Mouse (Mus musculus) T-helper 2 cell (primary cell): ENCODE measurements around the gene Ezr.

Experiments
- in situ Hi-C: fragments of 300-600 bp; cut with MboI, MseI; formaldehyde crosslinking; loops from one replicate; pipeline ENCODE4 v1.15.1; 2025; ENCODE audit warnings: high pct_unique_total_duplicates

The Ezr gene

DNA sequence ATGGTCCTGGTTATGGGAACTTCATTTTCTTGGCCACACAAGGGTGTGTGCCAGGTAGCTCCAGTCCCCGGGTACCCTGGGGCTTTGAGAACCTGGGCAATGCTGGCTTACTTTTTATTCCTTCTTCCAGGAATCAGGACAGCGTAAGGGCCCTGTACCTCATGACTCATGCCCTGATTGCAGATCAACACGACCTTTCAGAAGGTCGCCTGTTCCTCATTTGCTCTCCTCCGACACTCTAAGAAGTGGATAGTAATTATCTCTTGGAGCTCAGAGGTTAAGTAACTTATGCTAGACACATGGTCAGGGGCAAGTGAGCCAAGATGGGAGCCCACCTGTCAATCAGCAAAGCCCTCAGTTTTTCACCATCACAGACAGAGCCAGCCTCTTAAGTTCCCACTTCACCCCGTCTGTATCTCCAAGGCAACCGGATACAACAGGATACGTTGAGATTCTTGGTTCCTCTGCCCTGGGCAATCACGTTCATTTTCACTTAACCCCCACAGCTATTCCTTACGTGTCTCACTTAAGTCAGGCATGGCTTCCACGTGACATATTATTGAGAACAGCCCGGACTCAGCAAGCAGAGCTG is 11.7 kb upstream of the Ezr start:
- in situ Hi-C loops = no loop called here

DNA sequence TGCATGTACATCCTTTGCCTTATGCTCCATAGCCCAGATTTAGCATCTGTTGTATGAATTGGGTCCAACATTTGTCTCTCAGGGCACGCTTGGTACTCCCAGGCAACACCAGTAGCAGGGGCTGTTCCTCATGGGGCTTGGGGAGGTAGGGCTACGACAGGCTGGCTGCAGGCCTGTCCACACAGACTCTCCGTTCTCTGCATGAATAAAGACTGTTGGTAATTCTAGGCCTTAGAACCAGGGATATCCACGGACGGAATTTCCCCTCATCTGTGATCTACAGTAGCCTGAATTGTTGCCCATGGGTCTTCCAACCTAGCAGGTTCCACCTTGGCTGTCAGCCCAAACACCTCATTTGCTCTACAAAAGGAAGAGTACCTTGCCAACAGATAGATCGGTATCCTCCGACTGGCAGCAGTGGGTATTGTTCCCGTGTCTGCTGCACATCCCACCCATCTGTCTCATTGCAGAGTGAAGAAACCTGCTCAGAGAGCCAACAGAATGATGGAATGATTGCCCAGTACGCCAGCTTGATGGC is 7.1 kb upstream of the Ezr start:
- in situ Hi-C loops = no loop called here

GRCm38 (mm10) chr17:6789103-6789502 is 6.5 kb upstream of the Ezr start:
- in situ Hi-C loops = no loop called here

- in situ Hi-C loops = no loop called here
Observed at GRCm38 (mm10) chr17:6787241-6787640, 4.7 kb upstream of the Ezr start.

- in situ Hi-C loops = loop anchor here (5.0 kb wide), 1 partner anchor 43 kb away; no protein-coding TSS in a partner anchor
Observed at GRCm38 (mm10) chr17:6783756-6784357, 1.3 kb upstream of the Ezr start.

GRCm38 (mm10) chr17:6783006-6783661 is 550 bp upstream of the Ezr start:
- in situ Hi-C loops = loop anchor here (5.0 kb wide), 1 partner anchor 44 kb away; no protein-coding TSS in a partner anchor

DNA sequence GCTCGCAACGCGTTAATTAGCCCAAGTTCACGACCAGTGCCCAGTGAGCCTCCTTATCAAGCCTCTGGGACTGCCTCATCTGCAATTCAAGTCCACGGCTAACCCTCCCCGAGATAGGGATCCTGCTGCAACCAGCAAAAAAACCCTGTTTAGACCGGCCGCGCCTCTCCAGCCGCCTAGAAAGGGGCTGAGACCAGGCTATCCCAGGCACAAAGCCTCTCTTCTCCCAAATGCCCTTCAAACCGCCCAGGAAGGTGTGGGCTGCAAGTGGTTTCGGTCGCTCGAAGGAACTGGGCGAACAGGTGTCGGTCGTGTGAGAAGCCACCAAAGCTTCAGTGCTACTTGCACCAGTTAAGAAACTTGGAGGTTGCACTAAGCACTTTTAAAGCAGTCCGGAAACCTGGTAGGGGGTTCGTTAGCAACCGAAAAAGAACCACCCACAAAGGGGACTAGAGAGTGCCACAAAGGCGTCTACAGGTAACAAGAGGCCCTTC is 504 bp downstream of the Ezr start:
- in situ Hi-C loops = loop anchor here (5.0 kb wide), 1 partner anchor 45 kb away; no protein-coding TSS in a partner anchor

GRCm38 (mm10) chr17:6781273-6781672 is 1.3 kb downstream of the Ezr start:
- in situ Hi-C loops = loop anchor here (5.0 kb wide), 1 partner anchor 46 kb away; no protein-coding TSS in a partner anchor

- in situ Hi-C loops = loop anchor here (5.0 kb wide), 1 partner anchor 47 kb away; no protein-coding TSS in a partner anchor
Observed at GRCm38 (mm10) chr17:6780521-6781115, 2.0 kb downstream of the Ezr start.

DNA sequence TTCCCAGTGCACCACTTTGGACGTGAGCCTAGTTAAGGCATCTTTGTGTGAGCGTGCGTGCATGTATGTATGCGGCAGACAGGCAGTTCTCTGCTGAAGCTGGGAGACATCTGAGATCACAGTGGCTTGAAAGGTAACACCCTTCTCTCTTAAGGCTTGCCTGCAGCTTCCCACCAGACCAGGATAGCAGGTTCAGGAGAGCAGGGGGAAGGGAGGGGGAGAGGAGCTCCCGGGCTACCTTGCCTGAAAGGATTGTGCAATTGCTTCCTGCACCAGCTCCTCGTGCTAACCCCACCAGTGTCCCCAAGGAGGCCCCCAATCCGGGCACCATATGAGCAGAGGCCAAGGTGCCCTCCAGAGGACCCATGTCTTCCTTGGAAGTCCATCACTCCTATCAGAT is 3.0 kb downstream of the Ezr start:
- in situ Hi-C loops = loop anchor here (5.0 kb wide), 1 partner anchor 48 kb away; no protein-coding TSS in a partner anchor

GRCm38 (mm10) chr17:6778771-6779509 is 3.6 kb downstream of the Ezr start:
- in situ Hi-C loops = no loop called here

GRCm38 (mm10) chr17:6778332-6778683 is 4.3 kb downstream of the Ezr start:
- in situ Hi-C loops = no loop called here

DNA sequence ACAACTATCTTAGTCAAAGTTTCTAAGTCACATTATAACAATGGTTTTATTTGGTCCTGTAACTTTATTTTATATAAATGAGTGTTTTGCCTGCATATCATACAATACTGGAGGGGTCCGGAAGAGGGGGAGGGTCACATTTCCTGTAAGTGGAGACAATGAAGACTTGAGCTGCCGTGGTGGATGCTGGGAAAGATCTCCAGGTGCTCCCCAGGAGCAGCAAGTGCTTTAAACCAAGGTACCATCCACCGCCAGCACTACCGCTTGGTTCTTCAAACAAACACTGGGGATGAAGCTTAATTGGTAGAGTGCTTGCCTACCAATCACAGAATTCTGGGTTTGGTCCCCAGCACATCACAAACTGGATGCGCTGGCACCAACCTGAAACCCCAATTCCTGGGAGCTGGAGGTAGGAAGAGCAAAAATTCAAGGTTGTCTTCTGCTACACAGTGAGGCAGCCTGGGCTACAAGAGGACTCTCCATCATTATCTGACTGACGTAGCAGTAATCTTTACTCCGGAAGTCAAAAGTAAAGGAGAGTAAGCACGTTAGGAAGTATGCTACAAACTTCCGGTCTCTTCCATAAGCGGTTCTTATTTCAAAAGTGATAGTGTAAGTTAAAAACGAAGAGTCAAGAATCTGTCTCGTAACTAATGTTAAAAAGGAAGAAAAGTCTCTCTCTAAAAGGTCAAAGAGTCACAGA is 4.8 kb downstream of the Ezr start:
- in situ Hi-C loops = no loop called here

DNA sequence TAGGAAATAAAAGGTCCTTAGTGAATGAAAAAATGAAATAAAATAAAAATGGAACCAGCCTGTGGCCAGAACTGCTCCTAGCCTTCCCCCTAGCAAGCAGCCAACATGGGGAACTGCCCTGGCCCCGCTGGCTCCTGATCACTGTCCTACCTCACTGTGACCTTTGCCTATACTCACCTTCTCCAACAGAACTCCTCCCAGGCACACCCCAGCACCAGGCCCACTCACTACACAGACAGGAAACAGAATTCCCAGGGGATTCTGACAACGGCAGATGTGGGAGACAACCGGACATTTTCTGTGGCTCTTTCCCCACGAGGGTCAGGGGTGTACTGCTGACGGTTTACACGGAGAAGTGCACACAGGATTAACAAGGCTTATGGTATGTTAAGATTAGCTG is 5.5 kb downstream of the Ezr start:
- in situ Hi-C loops = no loop called here

DNA sequence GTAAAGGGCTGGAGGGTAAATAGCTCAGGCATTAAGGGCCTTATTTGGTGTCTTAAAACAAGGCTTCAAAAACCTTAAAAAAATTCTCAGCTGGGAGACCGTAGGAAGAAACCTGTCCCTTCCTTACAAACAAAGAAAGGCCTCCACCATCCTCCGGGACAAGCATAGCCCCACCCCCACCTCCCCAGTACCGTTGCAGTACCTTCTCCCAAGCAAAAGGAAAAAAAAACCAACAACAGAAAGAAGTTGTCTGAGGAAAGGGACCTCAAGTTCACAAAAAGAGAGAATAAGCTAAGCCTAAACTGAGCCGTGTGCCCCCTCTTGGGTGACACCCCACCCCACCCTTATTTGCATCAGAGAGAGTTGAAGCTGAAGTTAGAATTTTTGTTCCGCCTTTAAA is 6.0 kb downstream of the Ezr start:
- in situ Hi-C loops = no loop called here

DNA sequence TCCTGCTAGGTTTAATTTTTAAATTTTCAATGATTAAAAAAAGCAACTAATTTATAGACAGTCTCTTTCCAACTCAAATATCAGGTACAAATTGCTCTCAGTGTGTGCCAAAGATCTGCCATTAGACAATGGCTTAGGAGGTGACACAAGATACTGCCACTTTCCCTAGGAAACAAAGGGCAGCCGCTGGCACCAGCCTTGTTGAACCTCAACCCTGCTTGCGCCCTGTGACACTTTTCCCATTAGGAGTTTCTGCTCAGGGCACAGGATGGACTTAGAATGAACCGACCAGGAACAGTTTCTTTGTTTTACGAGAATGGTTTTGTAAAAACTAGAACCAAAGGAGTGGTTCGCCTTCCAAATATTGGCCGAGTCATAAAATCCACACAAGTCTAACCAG is 6.5 kb downstream of the Ezr start:
- in situ Hi-C loops = no loop called here

GRCm38 (mm10) chr17:6775671-6776070 is 6.9 kb downstream of the Ezr start:
- in situ Hi-C loops = no loop called here

DNA sequence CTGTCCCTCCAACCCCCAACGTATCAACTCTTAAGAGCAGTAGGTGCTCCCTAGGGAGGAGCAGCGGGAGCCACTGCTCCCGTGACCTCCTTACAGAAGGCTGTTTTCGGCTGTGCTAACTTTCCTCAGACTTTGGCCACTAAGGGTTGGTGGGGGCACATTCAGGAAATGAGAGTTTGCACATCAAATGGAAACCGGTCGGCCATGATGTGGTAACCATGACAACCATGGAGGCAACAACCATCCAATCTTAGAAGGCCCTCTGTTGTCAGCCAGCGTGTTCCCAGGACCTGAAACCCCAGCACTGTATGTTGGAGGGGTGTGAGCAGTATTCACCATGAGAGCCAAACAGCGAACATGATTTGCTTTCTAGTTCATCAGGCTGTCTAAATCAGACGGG is 7.4 kb downstream of the Ezr start:
- in situ Hi-C loops = no loop called here

- in situ Hi-C loops = no loop called here
Observed at GRCm38 (mm10) chr17:6773249-6773966, 9.2 kb downstream of the Ezr start.

- in situ Hi-C loops = no loop called here
Observed at GRCm38 (mm10) chr17:6772490-6772773, 10.2 kb downstream of the Ezr start.
